Mouse (Mus musculus): ENCODE measurements around the gene Gm21170.
"Not testable (repeated sequence)": the region's sequence is repeated elsewhere in the genome, so short reads cannot be mapped to it uniquely, and the experiment has no call there.

Gm21170 gene

GRCm38 (mm10) chrY:47690998-47691397 lies at the start of gene Gm21170:
Gene Gm21170, minus strand, starts transcription at chrY:47691098.
- not testable (repeated sequence) for DNase-seq (ENCODE audit: low read depth, low spot score)

Data from skeletal muscle tissue, adult 2 months (tissue).